Mouse (Mus musculus): ENCODE results near the gene Anln.
"Not testable (repeated sequence)": the region's sequence is repeated elsewhere in the genome, so short reads cannot be mapped to it uniquely, and the experiment has no call there.

Anln gene

GRCm38 (mm10) chr9:22322381-22323211, 66.4 kb downstream of the Anln start:
- in situ Hi-C loops (cut with MboI, MseI): no loop called here

DNA sequence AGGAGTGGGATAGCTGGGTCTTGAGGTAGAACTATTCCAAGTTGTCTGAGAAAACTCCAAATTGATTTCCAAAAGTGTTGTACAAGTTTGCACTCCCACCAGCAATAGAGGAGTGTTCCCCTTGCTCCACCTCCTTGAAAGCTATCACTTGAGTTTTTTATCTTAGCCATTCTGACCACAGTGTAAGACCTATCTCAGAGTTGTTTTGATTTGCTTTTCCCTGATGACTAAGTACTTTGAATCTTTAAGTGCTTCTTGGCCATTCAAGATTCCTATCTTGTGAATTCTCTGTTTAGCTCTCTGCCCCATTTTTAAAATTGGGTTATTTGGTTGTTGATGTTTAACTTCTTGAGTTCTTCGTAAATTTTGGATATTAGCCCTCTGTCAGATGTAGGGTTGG, 69.9 kb downstream of the Anln start:
- in situ Hi-C loops (cut with MboI, MseI): no loop called here

DNA sequence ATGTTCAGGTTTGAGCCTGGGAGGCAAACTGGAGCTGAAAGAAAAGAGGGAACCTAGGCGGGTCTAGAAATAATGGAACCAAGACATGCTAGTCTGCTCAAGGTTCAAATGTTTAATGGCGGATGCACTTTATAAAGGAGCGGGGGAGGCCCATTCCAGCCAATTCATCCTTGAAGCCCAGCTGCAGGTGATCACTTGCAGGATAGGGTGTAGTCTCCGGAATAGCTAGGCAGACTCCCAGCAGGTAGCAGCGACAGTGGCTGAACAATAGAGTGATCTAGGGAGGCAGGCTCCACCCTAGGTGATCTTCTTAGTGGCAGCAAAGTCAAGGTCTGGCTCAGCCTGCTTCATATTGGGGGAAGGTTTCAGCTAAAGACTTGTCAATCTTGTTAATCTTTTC, 72.9 kb downstream of the Anln start:
- in situ Hi-C loops (cut with MboI, MseI): not testable (repeated sequence)

- in situ Hi-C loops (cut with MboI, MseI): no loop called here
These were observed 74.9 kb downstream of the Anln start for GRCm38 (mm10) chr9:22314066-22314465.

DNA sequence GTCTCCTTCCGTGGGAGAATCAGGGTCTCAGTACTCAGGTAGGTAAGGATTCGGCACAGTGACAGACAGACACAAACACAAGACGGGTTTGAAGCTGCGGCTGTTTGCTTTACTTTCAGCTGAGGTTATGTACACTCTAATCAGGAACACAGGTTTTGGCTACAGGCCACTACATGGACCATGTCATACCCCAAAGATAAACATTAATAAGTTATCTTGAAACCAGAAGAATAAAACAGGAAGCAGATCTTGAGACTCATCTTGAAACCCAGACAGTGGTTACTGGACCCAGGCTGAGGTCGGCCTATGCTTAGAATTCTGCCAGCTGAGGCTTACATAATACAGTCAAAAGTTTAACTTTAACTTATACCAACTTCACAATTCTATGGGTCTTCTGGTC, 75.8 kb downstream of the Anln start:
- in situ Hi-C loops (cut with MboI, MseI): no loop called here

DNA sequence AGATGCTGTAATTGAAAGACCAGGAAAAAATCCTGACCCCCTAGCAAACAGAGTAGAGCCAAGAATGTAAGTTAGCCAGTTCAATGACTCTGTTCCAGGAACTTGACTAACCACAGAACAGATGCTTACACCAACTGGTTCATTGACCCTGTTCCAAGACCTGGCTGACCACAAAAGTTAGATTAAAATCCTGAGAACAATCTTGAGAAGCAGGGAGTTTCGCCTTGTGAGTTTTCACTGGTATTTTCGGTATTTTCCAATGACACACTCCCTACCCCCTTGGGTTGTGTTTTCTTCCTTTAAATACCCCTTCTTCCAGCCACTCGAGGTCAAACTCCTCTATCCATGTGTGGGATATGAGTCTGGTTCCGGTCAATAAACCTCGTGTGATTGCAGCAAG, 79.3 kb downstream of the Anln start:
- in situ Hi-C loops (cut with MboI, MseI): no loop called here

- in situ Hi-C loops (cut with MboI, MseI): not testable (repeated sequence)
These were observed 81.1 kb downstream of the Anln start for GRCm38 (mm10) chr9:22307920-22308262.

DNA sequence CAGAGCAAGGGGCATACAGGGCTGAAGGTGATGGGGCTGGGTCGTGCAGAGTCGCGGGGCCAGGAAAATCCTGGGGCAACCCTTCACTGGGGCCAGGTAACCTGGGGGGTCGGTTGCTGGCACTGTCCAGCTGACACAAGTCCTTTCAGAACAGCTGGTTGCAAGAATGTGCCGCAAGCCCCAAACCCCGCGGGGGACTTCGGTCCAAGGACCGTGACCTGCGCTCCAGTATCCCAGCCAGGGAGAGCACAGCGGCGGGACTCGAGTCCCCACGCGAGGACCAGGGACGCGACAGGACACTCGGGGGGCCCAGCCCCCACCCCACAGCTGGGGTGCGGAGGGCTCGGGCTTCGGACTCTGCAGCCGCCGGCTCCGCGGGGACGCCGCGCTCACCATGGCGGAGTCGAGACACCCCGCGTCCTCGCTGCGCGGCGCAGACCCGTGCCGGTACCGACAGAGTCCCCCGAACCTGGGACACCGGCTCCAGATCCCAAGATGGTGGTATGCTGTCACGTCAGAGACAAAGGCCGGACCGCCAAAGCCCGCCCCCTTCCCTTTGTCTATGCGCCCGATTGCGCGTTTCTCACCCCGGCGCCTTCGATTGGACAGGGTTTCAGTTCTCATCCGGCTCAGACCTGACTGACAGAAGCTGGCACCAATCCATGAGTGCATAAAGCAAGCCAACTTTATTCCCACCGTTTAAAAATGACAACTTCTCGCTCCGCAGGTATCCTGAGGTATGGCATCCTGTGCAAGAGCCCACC, 81.7 kb downstream of the Anln start, which contains the start of gene Zfp810:
Gene Zfp810, minus strand, starts transcription at position 493 of the 764 bp plus-strand sequence.
- in situ Hi-C loops (cut with MboI, MseI): no loop called here

DNA sequence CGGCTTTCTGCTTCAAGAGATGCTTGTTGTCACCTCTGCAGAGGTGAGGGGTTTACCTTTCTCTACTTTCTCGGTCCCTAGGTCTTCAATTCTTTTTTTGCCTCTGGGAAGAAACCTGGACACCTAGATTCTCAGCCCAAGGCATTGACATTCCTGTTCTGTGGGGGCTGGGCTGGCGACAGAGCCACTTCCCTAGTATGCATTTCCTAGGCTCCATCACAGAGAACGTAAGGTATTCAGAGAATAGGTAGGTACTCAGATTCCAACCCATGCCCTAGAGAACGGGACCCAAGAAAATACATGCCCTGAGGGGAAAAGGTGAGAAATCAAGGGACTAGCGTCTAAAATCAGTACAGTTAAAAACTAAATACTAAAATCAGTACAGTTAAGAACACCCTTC, 82.3 kb downstream of the Anln start:
- in situ Hi-C loops (cut with MboI, MseI): no loop called here

DNA sequence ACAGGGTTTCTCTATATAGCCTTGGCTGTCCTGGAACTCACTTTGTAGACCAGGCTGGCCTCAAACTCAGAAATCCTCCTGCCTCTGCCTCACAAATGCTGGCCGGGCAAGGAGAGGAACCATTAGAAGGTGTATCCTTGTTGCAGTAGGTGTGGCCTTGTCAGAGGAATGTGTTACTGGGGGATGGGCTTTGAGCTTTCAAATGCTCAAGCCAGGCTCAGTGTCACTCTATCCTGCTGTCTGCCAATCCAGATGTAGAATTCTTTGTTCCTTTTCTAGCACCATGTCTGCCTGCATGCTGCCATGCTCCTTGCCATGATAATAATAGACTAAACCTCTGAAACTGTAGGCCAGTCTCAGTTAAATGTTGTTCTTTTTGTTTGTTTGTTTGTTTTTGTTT, 86.8 kb downstream of the Anln start:
- in situ Hi-C loops (cut with MboI, MseI): no loop called here
